Mouse (Mus musculus): ENCODE measurements around the gene Parvb. TPM values are rescaled to one million over a fixed set of nuclear protein-coding genes. Genes with fewer than 3 reads are reported as not detected.

Parvb gene
- polyA plus RNA-seq, 1 experiment from 2014 or later = 9.5 TPM

- ATAC-seq (ENCODE audit: low FRiP score) = no peak
- Histone ChIP-seq H3K27me3 (ENCODE audit: control insufficient read depth, insufficient read depth, low read length) (no peaks in the 10 kb centered on the region), H3K9ac (ENCODE audit: low read depth, low read length) (no peak overlapping the region), H3K4me2 (replicated peaks; ENCODE audit: low read depth, low read length) (no peak overlapping the region), H3K27ac (ENCODE audit: low read depth, low read length) (no peak overlapping the region), H3K36me3 (ENCODE audit: control insufficient read depth, insufficient read depth, low read length) (no peaks in the 10 kb centered on the region), H3K4me3 (ENCODE audit: low read depth, low read length) (no peak overlapping the region), H3K9me3 (ENCODE audit: control insufficient read depth, low read length) (no peaks in the 10 kb centered on the region), H3K4me1 (replicated peaks; ENCODE audit: control insufficient read depth, insufficient read depth, low read length) (peaks cover 18% of the 10 kb centered on the region)
- no peak for DNase-seq (ENCODE audit: low spot score)
- WGBS = 85% methylated on average over 9 of the region's 9 CpGs
Observed at GRCm38 (mm10) chr15:84311295-84312085, 79.6 kb downstream of the Parvb start.

GRCm38 (mm10) chr15:84312878-84313565, 81.2 kb downstream of the Parvb start:
- Histone ChIP-seq H3K9ac (ENCODE audit: low read depth, low read length) (no peak overlapping the region), H3K9me3 (ENCODE audit: control insufficient read depth, low read length) (no peaks in the 10 kb centered on the region), H3K36me3 (ENCODE audit: control insufficient read depth, insufficient read depth, low read length) (no peaks in the 10 kb centered on the region), H3K4me1 (replicated peaks; ENCODE audit: control insufficient read depth, insufficient read depth, low read length) (peaks cover 18% of the 10 kb centered on the region), H3K27ac (ENCODE audit: low read depth, low read length) (no peak overlapping the region), H3K27me3 (ENCODE audit: control insufficient read depth, insufficient read depth, low read length) (no peaks in the 10 kb centered on the region), H3K4me2 (replicated peaks; ENCODE audit: low read depth, low read length) (no peak overlapping the region), H3K4me3 (ENCODE audit: low read depth, low read length) (no peak overlapping the region)
- WGBS = 65% methylated on average over 8 of the region's 10 CpGs
- ATAC-seq (ENCODE audit: low FRiP score) (no peak), DNase-seq (ENCODE audit: low spot score) (no peak)

GRCm38 (mm10) chr15:84313566-84313878, 81.7 kb downstream of the Parvb start:
- H3K9me3 ChIP-seq (ENCODE audit: control insufficient read depth, low read length) = no peaks in the 10 kb centered on the region
- H3K27ac ChIP-seq (ENCODE audit: low read depth, low read length) = no peak overlapping the region
- DNase-seq (ENCODE audit: low spot score) (peak; percentile 30), ATAC-seq (ENCODE audit: low FRiP score) (0 out of 2 replicates have a peak, but pooled peaks have one; percentile 15)
- H3K36me3 ChIP-seq (ENCODE audit: control insufficient read depth, insufficient read depth, low read length) = no peaks in the 10 kb centered on the region
- WGBS = 27% methylated on average over 9 of the region's 9 CpGs
- H3K9ac ChIP-seq (ENCODE audit: low read depth, low read length) = no peak overlapping the region
- H3K4me2 ChIP-seq (replicated peaks; ENCODE audit: low read depth, low read length) = no peak overlapping the region
- H3K4me1 ChIP-seq (replicated peaks; ENCODE audit: control insufficient read depth, insufficient read depth, low read length) = peaks cover 18% of the 10 kb centered on the region
- no peak overlapping the region for H3K4me3 ChIP-seq (ENCODE audit: low read depth, low read length)
- H3K27me3 ChIP-seq (ENCODE audit: control insufficient read depth, insufficient read depth, low read length) = no peaks in the 10 kb centered on the region

GRCm38 (mm10) chr15:84314420-84315080, 82.7 kb downstream of the Parvb start:
- H3K27ac ChIP-seq (ENCODE audit: low read depth, low read length) = peak overlapping the region; percentile 60; the same call in 1 of the 2 replicates
- no peaks in the 10 kb centered on the region for H3K36me3 ChIP-seq (ENCODE audit: control insufficient read depth, insufficient read depth, low read length)
- no peak overlapping the region for H3K4me3 ChIP-seq (ENCODE audit: low read depth, low read length)
- DNase-seq (ENCODE audit: low spot score) (peak; percentile 28), ATAC-seq (ENCODE audit: low FRiP score) (no peak)
- no peak overlapping the region for H3K4me2 ChIP-seq (replicated peaks; ENCODE audit: low read depth, low read length)
- H3K9me3 ChIP-seq (ENCODE audit: control insufficient read depth, low read length) = no peaks in the 10 kb centered on the region
- 15% methylated on average over 18 of the region's 18 CpGs for WGBS
- H3K4me1 ChIP-seq (replicated peaks; ENCODE audit: control insufficient read depth, insufficient read depth, low read length) = peaks cover 18% of the 10 kb centered on the region
- H3K27me3 ChIP-seq (ENCODE audit: control insufficient read depth, insufficient read depth, low read length) = no peaks in the 10 kb centered on the region
- no peak overlapping the region for H3K9ac ChIP-seq (ENCODE audit: low read depth, low read length)

- no peak overlapping the region for H3K27ac ChIP-seq (ENCODE audit: low read depth, low read length)
Observed at GRCm38 (mm10) chr15:84315276-84316046, 83.6 kb downstream of the Parvb start.

GRCm38 (mm10) chr15:84319393-84319792, 87.5 kb downstream of the Parvb start:
- no peak overlapping the region for H3K4me3 ChIP-seq (ENCODE audit: low read depth, low read length)
- no peak overlapping the region for H3K9ac ChIP-seq (ENCODE audit: low read depth, low read length)
- ATAC-seq (ENCODE audit: low FRiP score) (no peak), DNase-seq (ENCODE audit: low spot score) (no peak)
- peaks cover 2% of the 10 kb centered on the region for H3K4me1 ChIP-seq (replicated peaks; ENCODE audit: control insufficient read depth, insufficient read depth, low read length)
- H3K9me3 ChIP-seq (ENCODE audit: control insufficient read depth, low read length) = no peaks in the 10 kb centered on the region
- H3K36me3 ChIP-seq (ENCODE audit: control insufficient read depth, insufficient read depth, low read length) = no peaks in the 10 kb centered on the region
- 97% methylated on average over 4 of the region's 4 CpGs for WGBS
- no peak overlapping the region for H3K27ac ChIP-seq (ENCODE audit: low read depth, low read length)
- H3K4me2 ChIP-seq (replicated peaks; ENCODE audit: low read depth, low read length) = no peak overlapping the region
- H3K27me3 ChIP-seq (ENCODE audit: control insufficient read depth, insufficient read depth, low read length) = no peaks in the 10 kb centered on the region

More at GRCm38 (mm10) chr15:84315276-84316046, 83.6 kb downstream of the Parvb start:
- no peak overlapping the region for H3K9ac ChIP-seq (ENCODE audit: low read depth, low read length)
- no peak overlapping the region for H3K4me3 ChIP-seq (ENCODE audit: low read depth, low read length)
- no peaks in the 10 kb centered on the region for H3K36me3 ChIP-seq (ENCODE audit: control insufficient read depth, insufficient read depth, low read length)
- DNase-seq (ENCODE audit: low spot score) (no peak), ATAC-seq (ENCODE audit: low FRiP score) (no peak)
- no peaks in the 10 kb centered on the region for H3K9me3 ChIP-seq (ENCODE audit: control insufficient read depth, low read length)
- peaks cover 18% of the 10 kb centered on the region for H3K4me1 ChIP-seq (replicated peaks; ENCODE audit: control insufficient read depth, insufficient read depth, low read length)
- WGBS = 58% methylated on average over 15 of the region's 15 CpGs
- H3K27me3 ChIP-seq (ENCODE audit: control insufficient read depth, insufficient read depth, low read length) = no peaks in the 10 kb centered on the region
- H3K4me2 ChIP-seq (replicated peaks; ENCODE audit: low read depth, low read length) = no peak overlapping the region

GRCm38 (mm10) chr15:84321544-84322174, 89.8 kb downstream of the Parvb start:
- Histone ChIP-seq H3K4me2 (replicated peaks; ENCODE audit: low read depth, low read length) (no peak overlapping the region), H3K27me3 (ENCODE audit: control insufficient read depth, insufficient read depth, low read length) (no peaks in the 10 kb centered on the region), H3K36me3 (ENCODE audit: control insufficient read depth, insufficient read depth, low read length) (no peaks in the 10 kb centered on the region), H3K4me3 (ENCODE audit: low read depth, low read length) (no peak overlapping the region), H3K4me1 (replicated peaks; ENCODE audit: control insufficient read depth, insufficient read depth, low read length) (peaks cover 4% of the 10 kb centered on the region; the same call in 1 of the 2 replicates), H3K27ac (ENCODE audit: low read depth, low read length) (no peak overlapping the region), H3K9me3 (ENCODE audit: control insufficient read depth, low read length) (no peaks in the 10 kb centered on the region), H3K9ac (ENCODE audit: low read depth, low read length) (no peak overlapping the region)
- WGBS = 85% methylated on average over 8 of the region's 8 CpGs
- ATAC-seq (ENCODE audit: low FRiP score) (no peak), DNase-seq (ENCODE audit: low spot score) (no peak)

All from hindbrain, embryonic 11.5 days (tissue).